ENCODE assay signal across 14 mouse cellular contexts in genomic region chr9:55244079-55244478, GRCm38 (mm10).
"Had no signal": no experiment of that assay in that cellular context is flagged by ENCODE, and none has a peak within 500 bp of the region (broad histone marks: within the 10 kb centered on the region; RNA-seq: fewer than 3 reads in every experiment).

No protein-coding gene starts in this region.

- DNase-seq: kidney, adult 11 months; kidney, adult 9 months; kidney, postnatal 14 days; left cerebral cortex, postnatal 4 days; lung, adult 2 months; lung, postnatal 14 days; midbrain, embryonic 14.5 days; thymus, postnatal 36 days had no signal

- H3K27me3 ChIP-seq: limb, embryonic 12.5 days; limb, embryonic 15.5 days; liver, embryonic 15.5 days had no signal

- H3K9me3 ChIP-seq: limb, embryonic 12.5 days; limb, embryonic 15.5 days; liver, embryonic 12.5 days; liver, embryonic 15.5 days had no signal

- H3K36me3 ChIP-seq: limb, embryonic 12.5 days; limb, embryonic 15.5 days; liver, embryonic 12.5 days; liver, embryonic 15.5 days had no signal

- H3K27ac ChIP-seq: layer of hippocampus, adult 2 months; limb, embryonic 12.5 days; limb, embryonic 15.5 days; liver, embryonic 12.5 days; liver, embryonic 15.5 days; macrophage had no signal

- H3K4me1 ChIP-seq: limb, embryonic 12.5 days; limb, embryonic 15.5 days; liver, embryonic 15.5 days had no signal

- H3K4me3 ChIP-seq: layer of hippocampus, adult 2 months; limb, embryonic 12.5 days; limb, embryonic 15.5 days; liver, embryonic 12.5 days; liver, embryonic 15.5 days had no signal

- ATAC-seq: liver, embryonic 12.5 days had no signal

- H3K9ac ChIP-seq: limb, embryonic 12.5 days; limb, embryonic 15.5 days; liver, embryonic 12.5 days; liver, embryonic 15.5 days had no signal
